Mouse (Mus musculus) thymus, adult 2 months (tissue): ENCODE measurements at regions not wholly inside any gene's neighbourhood (a gene's known extent, or its start where the extent isn't known, plus 50 kb on each side); places are given as distances from the start of the nearest gene placed in this dataset.

Experiments used
- CTCF ChIP-seq: fragments of 200-500 bp; IDR thresholded peaks from 2 replicates; pipeline ENCODE4 v1.5.1; 2012; ENCODE audit warnings: mild to moderate bottlenecking, control low read depth, low read length, moderate library complexity, borderline replicate concordance; ENCODE audit not compliant: control insufficient read depth, poor library complexity, insufficient read depth; ENCODE audit errors: extremely low read depth
- POLR2A ChIP-seq: fragments of 200-500 bp; IDR thresholded peaks from 2 replicates; pipeline ENCODE4 v1.6.1; 2012; ENCODE audit warnings: mild to moderate bottlenecking, low read length, control low read depth, moderate library complexity; ENCODE audit not compliant: control insufficient read depth, poor library complexity, insufficient read depth; ENCODE audit errors: extremely low read depth

DNA sequence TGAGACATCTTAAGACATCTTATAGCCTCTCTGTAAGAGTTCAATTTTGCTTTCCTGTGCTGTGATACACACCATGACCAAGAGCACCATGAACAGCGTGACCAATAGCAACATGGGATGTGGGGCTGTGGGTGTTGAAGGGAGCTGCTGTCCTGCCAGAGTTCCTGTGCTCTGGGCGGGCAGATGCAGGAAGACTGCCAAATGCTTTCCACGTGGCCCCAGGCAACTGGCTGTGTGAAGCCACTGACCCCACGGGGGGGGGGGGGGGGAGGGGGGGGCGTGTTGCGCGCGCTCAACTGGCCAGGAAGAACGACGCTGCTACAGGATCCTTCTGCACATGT is 104.5 kb upstream of the Ipo5 start:
- no peak for TF ChIP-seq POLR2A
- TF ChIP-seq CTCF, result no peak
